Mouse (Mus musculus) embryonic facial prominence, embryonic 14.5 days (tissue): ENCODE measurements around the gene Olfr978. TPM values are rescaled to one million over a fixed set of nuclear protein-coding genes. Genes with fewer than 3 reads are reported as not detected.
"Not testable (repeated sequence)": the region's sequence is repeated elsewhere in the genome, so short reads cannot be mapped to it uniquely, and the experiment has no call there.

ENCODE experiments used
- ATAC-seq: fragments of 200-750 bp; cut with Nextera tagmentation; 2 replicates; pipeline ENCODE4 v1.8.0; 2017; ENCODE audit warnings: low read depth, moderate number of reproducible peaks, moderate TSS enrichment
- DNase-seq: peaks from one replicate; pipeline ENCODE4 v3.0.0-alpha.2; 2015; ENCODE audit warnings: low spot score
- H3K27ac ChIP-seq: fragments of 300-500 bp; sonication (generic); replicated peaks from 2 replicates; pipeline ENCODE4 v1.5.1; 2014; ENCODE audit warnings: low read depth, mild to moderate bottlenecking, low read length, moderate library complexity
- H3K27me3 ChIP-seq: fragments of 300-500 bp; sonication (generic); replicated peaks from 2 replicates; pipeline ENCODE4 v1.6.1; 2014; ENCODE audit warnings: low read length; ENCODE audit not compliant: control insufficient read depth, insufficient read depth
- H3K36me3 ChIP-seq: fragments of 300-500 bp; sonication (generic); 2 replicates; pipeline ENCODE4 v1.6.1; 2014; ENCODE audit warnings: low read length, mixed read lengths; ENCODE audit not compliant: control insufficient read depth, insufficient read depth
- H3K4me1 ChIP-seq: fragments of 300-500 bp; sonication (generic); 2 replicates; pipeline ENCODE4 v1.6.1; 2014; ENCODE audit warnings: antibody characterized with exemption, low read length; ENCODE audit not compliant: control insufficient read depth, insufficient read depth
- H3K4me2 ChIP-seq: fragments of 300-500 bp; sonication (generic); 2 replicates; pipeline ENCODE4 v1.6.1; 2014; ENCODE audit warnings: low read depth, mild to moderate bottlenecking, low read length, moderate library complexity, mixed read lengths
- H3K4me3 ChIP-seq: fragments of 300-500 bp; sonication (generic); 2 replicates; pipeline ENCODE4 v1.5.1; 2014; ENCODE audit warnings: low read depth, mild to moderate bottlenecking, low read length
- H3K9ac ChIP-seq: fragments of 300-500 bp; sonication (generic); 2 replicates; pipeline ENCODE4 v1.6.1; 2014; ENCODE audit warnings: low read depth, mild to moderate bottlenecking, low read length, moderate library complexity, mixed read lengths
- H3K9me3 ChIP-seq: fragments of 300-500 bp; sonication (generic); 2 replicates; pipeline ENCODE4 v1.6.1; 2016; ENCODE audit warnings: low read length; ENCODE audit not compliant: control insufficient read depth
- WGBS: fragments of 180-500 bp; shearing (Covaris S2); extraction: QIAGEN DNeasy Blood & Tissue Kit; methylation state at CpG from one replicate; pipeline ENCODE4 v1.1.7; 2014; 5-methylcytosine and 5-hydroxymethylcytosine counted together
- polyA plus RNA-seq: library from polyadenylated mRNA; unstranded; fragments of >200 nt; fragmentation: Nextera tagmentation; extraction: Ambion mirVana; gene quantifications from 2 replicates; pipeline ENCODE4 v1.2.1, GENCODE M21; 2014

Olfr978 gene
- polyA plus RNA-seq, result not detected in 2 replicates

GRCm38 (mm10) chr9:39991813-39992212, at the start of gene Olfr978:
TSS of gene Olfr978 (plus strand) at chr9:39992113.
- ATAC-seq (no peak), DNase-seq (no peak)
- Histone ChIP-seq H3K27ac (no peak within 1 kb of the TSS), H3K9ac (no peak within 1 kb of the TSS), H3K36me3 (no peaks in the 10 kb centered on the region), H3K27me3 (no peaks in the 10 kb centered on the region), H3K4me2 (no peak within 1 kb of the TSS), H3K4me3 (no peak within 1 kb of the TSS), H3K4me1 (no peaks in the 10 kb centered on the region), H3K9me3 (no peaks in the 10 kb centered on the region)
- WGBS, result 64% methylated on average over 2 of the region's 2 CpGs

GRCm38 (mm10) chr9:39951946-39952345, 40.0 kb upstream of the Olfr978 start, which contains the start of gene Olfr975:
TSS of gene Olfr975 (minus strand) at chr9:39952046.
- Histone ChIP-seq H3K36me3 (no peaks in the 10 kb centered on the region), H3K27ac (no peak within 1 kb of the TSS), H3K27me3 (no peaks in the 10 kb centered on the region), H3K4me2 (no peak within 1 kb of the TSS), H3K9ac (no peak within 1 kb of the TSS), H3K9me3 (no peaks in the 10 kb centered on the region), H3K4me1 (no peaks in the 10 kb centered on the region), H3K4me3 (no peak within 1 kb of the TSS)
- DNase-seq (no peak), ATAC-seq (no peak)
- WGBS, result 58% methylated on average over 1 of the region's 1 CpGs

- not testable (repeated sequence) for H3K4me1 ChIP-seq, H3K9me3 ChIP-seq, DNase-seq, H3K27me3 ChIP-seq, H3K9ac ChIP-seq, H3K4me2 ChIP-seq, H3K27ac ChIP-seq, H3K4me3 ChIP-seq, H3K36me3 ChIP-seq, ATAC-seq
- WGBS, result 87% methylated on average over 5 of the region's 9 CpGs
Measured at GRCm38 (mm10) chr9:39961033-39961432, 30.9 kb upstream of the Olfr978 start, which contains the start of gene Olfr976. TSS of gene Olfr976 (minus strand) at chr9:39961133.

DNA sequence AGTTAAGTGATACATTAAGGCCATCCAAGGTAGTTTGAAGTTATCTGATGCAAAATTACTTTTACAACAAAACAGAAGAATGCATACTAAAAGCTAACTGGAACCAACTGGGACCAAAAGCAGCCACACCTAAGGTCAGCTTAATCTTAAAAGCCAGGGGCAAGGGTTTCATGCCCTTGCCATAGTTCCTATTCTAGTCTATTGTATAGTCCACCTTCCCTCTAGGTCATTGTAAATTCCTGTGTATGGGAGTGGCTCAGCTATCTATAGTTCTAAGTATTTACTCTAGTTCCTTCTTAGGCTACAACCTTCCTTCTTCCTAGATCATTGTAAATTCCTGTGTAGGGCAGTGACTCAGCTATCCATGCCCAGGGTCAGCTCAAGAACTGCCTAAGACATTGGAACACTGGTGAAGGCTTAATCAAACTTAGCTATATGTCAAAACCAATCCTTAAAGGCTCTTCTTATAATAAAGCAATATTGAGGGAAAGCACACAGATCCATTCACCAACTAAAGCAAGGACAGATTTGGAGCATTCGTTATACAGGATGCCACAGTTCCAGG, 15.2 kb upstream of the Olfr978 start:
- H3K9me3 ChIP-seq, H3K27me3 ChIP-seq, ATAC-seq, DNase-seq, H3K36me3 ChIP-seq, H3K4me1 ChIP-seq, H3K4me3 ChIP-seq, H3K27ac ChIP-seq, H3K4me2 ChIP-seq, H3K9ac ChIP-seq: not testable (repeated sequence)
- 67% methylated on average over 1 of the region's 1 CpGs for WGBS

DNA sequence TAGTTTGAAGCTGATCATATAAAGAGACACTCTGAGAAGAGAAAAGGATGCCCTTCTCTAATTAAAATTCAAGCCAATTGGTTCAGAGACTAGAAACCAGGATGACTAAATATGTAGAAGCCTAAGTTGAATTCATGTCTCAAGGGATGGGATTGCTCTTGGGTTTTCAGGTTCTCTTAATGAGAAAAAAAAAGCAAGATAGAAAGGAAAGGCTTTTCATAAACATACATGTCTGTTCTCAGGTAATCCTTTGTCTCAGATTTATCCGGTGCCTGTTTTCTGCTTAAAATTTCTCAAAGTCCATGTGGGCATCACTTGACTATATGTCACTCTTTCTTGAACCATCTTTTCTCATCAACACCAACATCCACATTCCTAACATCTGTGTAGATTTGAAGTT, 11.5 kb downstream of the Olfr978 start, which contains the start of gene Olfr979:
TSS of gene Olfr979 (minus strand) at position 101 of the 400 bp plus-strand sequence.
- H3K4me2 ChIP-seq, result no peak within 1 kb of the TSS
- no peaks in the 10 kb centered on the region for H3K27me3 ChIP-seq
- DNase-seq (no peak), ATAC-seq (no peak)
- 80% methylated on average over 1 of the region's 1 CpGs for WGBS
- H3K27ac ChIP-seq, result no peak within 1 kb of the TSS
- H3K4me1 ChIP-seq, result no peaks in the 10 kb centered on the region
- no peak within 1 kb of the TSS for H3K4me3 ChIP-seq
- H3K9ac ChIP-seq, result no peak within 1 kb of the TSS
- no peaks in the 10 kb centered on the region for H3K36me3 ChIP-seq
- no peaks in the 10 kb centered on the region for H3K9me3 ChIP-seq

DNA sequence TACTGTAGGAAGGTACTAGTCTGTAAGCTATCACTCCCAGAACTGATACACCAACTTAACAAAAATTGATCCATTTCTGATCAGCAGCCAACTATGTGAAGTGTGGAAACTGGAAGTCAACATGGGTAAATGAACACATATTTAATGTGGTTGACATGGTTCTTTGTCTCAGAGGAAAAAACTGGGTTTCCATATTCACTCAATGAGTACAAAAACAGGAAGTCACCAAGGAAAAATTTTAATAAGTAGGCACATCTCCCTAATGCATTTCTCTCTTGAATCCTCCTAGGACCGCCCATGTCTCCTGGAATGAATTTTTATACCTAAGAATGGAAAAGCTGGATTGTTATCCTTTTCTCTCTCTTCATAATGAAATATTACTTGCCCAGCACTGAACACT, 17.6 kb downstream of the Olfr978 start, which contains the start of gene Olfr980:
TSS of gene Olfr980 (minus strand) at position 101 of the 400 bp plus-strand sequence.
- Histone ChIP-seq H3K27ac (no peak within 1 kb of the TSS), H3K4me2 (no peak within 1 kb of the TSS), H3K9ac (no peak within 1 kb of the TSS), H3K9me3 (no peaks in the 10 kb centered on the region), H3K36me3 (no peaks in the 10 kb centered on the region), H3K27me3 (no peaks in the 10 kb centered on the region), H3K4me3 (no peak within 1 kb of the TSS), H3K4me1 (no peaks in the 10 kb centered on the region)
- no peak for DNase-seq
- 90% methylated on average over 1 of the region's 1 CpGs for WGBS
- no peak for ATAC-seq

- Histone ChIP-seq H3K4me3 (no peak within 1 kb of the TSS), H3K27ac (no peak within 1 kb of the TSS), H3K27me3 (no peaks in the 10 kb centered on the region), H3K9ac (no peak within 1 kb of the TSS), H3K36me3 (no peaks in the 10 kb centered on the region), H3K4me2 (no peak within 1 kb of the TSS), H3K9me3 (no peaks in the 10 kb centered on the region), H3K4me1 (no peaks in the 10 kb centered on the region)
- DNase-seq, result no peak
- ATAC-seq, result no peak
- WGBS, result 67% methylated on average over 2 of the region's 2 CpGs
Measured at GRCm38 (mm10) chr9:40021164-40021563, 29.3 kb downstream of the Olfr978 start, which contains the start of gene Olfr981. TSS of gene Olfr981 (plus strand) at chr9:40021464.
